Mouse (Mus musculus) liver, postnatal 0 days (tissue): ENCODE measurements around the gene Nkx2-5. TPM values are rescaled to one million over a fixed set of nuclear protein-coding genes. Genes with fewer than 3 reads are reported as not detected.

Experiments
- ATAC-seq: fragments of 200-750 bp; cut with Nextera tagmentation; 2 replicates; pipeline ENCODE4 v1.8.0; 2017; ENCODE audit warnings: mild to moderate bottlenecking, moderate library complexity
- DNase-seq: peaks from one replicate; pipeline ENCODE4 v3.0.0-alpha.2; 2016
- H3K27ac ChIP-seq: fragments of 300-500 bp; sonication (generic); 2 replicates; pipeline ENCODE4 v1.5.1; 2014; ENCODE audit warnings: antibody characterized with exemption, moderate library complexity, mild to moderate bottlenecking, low read depth
- H3K27me3 ChIP-seq: fragments of 300-500 bp; sonication (generic); 2 replicates; pipeline ENCODE4 v1.6.1; 2014; ENCODE audit warnings: low read length, control low read depth, mixed read lengths; ENCODE audit not compliant: insufficient read depth
- H3K36me3 ChIP-seq: fragments of 300-500 bp; sonication (generic); replicated peaks from 2 replicates; pipeline ENCODE4 v1.6.1; 2014; ENCODE audit warnings: mild to moderate bottlenecking, control low read depth, low read length, moderate library complexity, mixed read lengths; ENCODE audit not compliant: insufficient read depth
- H3K4me1 ChIP-seq: fragments of 300-500 bp; sonication (generic); 2 replicates; pipeline ENCODE4 v1.6.1; 2014; ENCODE audit warnings: antibody characterized with exemption, mild to moderate bottlenecking, control low read depth; ENCODE audit not compliant: insufficient read depth
- H3K4me2 ChIP-seq: fragments of 300-500 bp; sonication (generic); 2 replicates; pipeline ENCODE4 v1.6.1; 2014; ENCODE audit warnings: low read depth, mild to moderate bottlenecking, low read length, moderate library complexity, mixed read lengths
- H3K4me3 ChIP-seq: fragments of 300-500 bp; sonication (generic); 2 replicates; pipeline ENCODE4 v1.5.1; 2014; ENCODE audit warnings: low read depth, low read length
- H3K9ac ChIP-seq: fragments of 300-500 bp; sonication (generic); replicated peaks from 2 replicates; pipeline ENCODE4 v1.6.1; 2014; ENCODE audit warnings: mild to moderate bottlenecking, moderate library complexity
- H3K9me3 ChIP-seq: fragments of 300-500 bp; sonication (generic); 2 replicates; pipeline ENCODE4 v1.6.1; 2016; ENCODE audit warnings: mild to moderate bottlenecking, control low read depth, low read length, mixed read lengths
- CTCF ChIP-seq: sonication (generic); IDR thresholded peaks from 2 replicates; pipeline ENCODE4 v1.5.1; 2016; ENCODE audit warnings: antibody characterized with exemption, low read depth
- EP300 ChIP-seq: IDR thresholded peaks from 2 replicates; pipeline ENCODE4 v1.6.1; 2016; ENCODE audit warnings: antibody characterized with exemption, low read depth, mild to moderate bottlenecking
- WGBS: fragments of 180-500 bp; shearing (Covaris S2); extraction: QIAGEN DNeasy Blood & Tissue Kit; methylation state at CpG from one replicate; pipeline ENCODE4 v1.1.7; 2014; ENCODE audit not compliant: insufficient replicate concordance; 5-methylcytosine and 5-hydroxymethylcytosine counted together
- polyA plus RNA-seq: library from polyadenylated mRNA; unstranded; fragments of >200 nt; fragmentation: Nextera tagmentation; extraction: Ambion mirVana; gene quantifications from 2 replicates; pipeline ENCODE4 v1.2.1, GENCODE M21; 2015

Gene Nkx2-5
- polyA plus RNA-seq, 1 experiment from 2014 or later = not detected

GRCm38 (mm10) chr17:26860906-26861305 lies 16.1 kb upstream of the Nkx2-5 start:
- no peak overlapping the region for H3K4me3 ChIP-seq
- no peaks in the 10 kb centered on the region for H3K36me3 ChIP-seq
- no peak for DNase-seq
- H3K9ac ChIP-seq = no peak overlapping the region
- no peak for ATAC-seq
- H3K27ac ChIP-seq = no peak overlapping the region
- H3K9me3 ChIP-seq = no peaks in the 10 kb centered on the region
- H3K4me1 ChIP-seq = peaks cover 4% of the 10 kb centered on the region; the same call in 1 of the 2 replicates
- no peak overlapping the region for H3K4me2 ChIP-seq
- TF ChIP-seq EP300 (no peak), CTCF (no peak)
- 22% methylated on average over 4 of the region's 4 CpGs for WGBS
- H3K27me3 ChIP-seq = peaks cover 47% of the 10 kb centered on the region

GRCm38 (mm10) chr17:26852262-26852661 lies 7.5 kb upstream of the Nkx2-5 start:
- H3K4me2 ChIP-seq = no peak overlapping the region
- no peak overlapping the region for H3K9ac ChIP-seq
- ATAC-seq = no peak
- H3K36me3 ChIP-seq = no peaks in the 10 kb centered on the region
- H3K4me1 ChIP-seq = peaks cover 5% of the 10 kb centered on the region
- 18% methylated on average over 4 of the region's 4 CpGs for WGBS
- no peak for TF ChIP-seq EP300
- no peak for TF ChIP-seq CTCF
- peaks cover 79% of the 10 kb centered on the region for H3K27me3 ChIP-seq
- H3K9me3 ChIP-seq = no peaks in the 10 kb centered on the region
- H3K4me3 ChIP-seq = no peak overlapping the region
- DNase-seq = no peak
- no peak overlapping the region for H3K27ac ChIP-seq

GRCm38 (mm10) chr17:26851136-26851460 lies 6.3 kb upstream of the Nkx2-5 start:
- no peaks in the 10 kb centered on the region for H3K36me3 ChIP-seq
- H3K9ac ChIP-seq = no peak overlapping the region
- ATAC-seq (no peak), DNase-seq (no peak)
- peaks cover 78% of the 10 kb centered on the region for H3K27me3 ChIP-seq
- peaks cover 5% of the 10 kb centered on the region for H3K4me1 ChIP-seq
- 0 out of 2 replicates have a peak overlapping the region, but pooled peaks have one; percentile 38 for H3K4me3 ChIP-seq
- WGBS = 14% methylated on average over 8 of the region's 8 CpGs
- 0 out of 2 replicates have a peak overlapping the region, but pooled peaks have one; percentile 62 for H3K4me2 ChIP-seq
- H3K9me3 ChIP-seq = no peaks in the 10 kb centered on the region
- TF ChIP-seq EP300 (no peak), CTCF (no peak)
- H3K27ac ChIP-seq = no peak overlapping the region

GRCm38 (mm10) chr17:26850358-26851135 lies 5.7 kb upstream of the Nkx2-5 start:
- H3K9me3 ChIP-seq = no peaks in the 10 kb centered on the region
- H3K4me3 ChIP-seq = peak overlapping the region; percentile 38
- no peaks in the 10 kb centered on the region for H3K36me3 ChIP-seq
- no peak overlapping the region for H3K9ac ChIP-seq
- H3K4me2 ChIP-seq = peak overlapping the region; percentile 62
- H3K4me1 ChIP-seq = peaks cover 5% of the 10 kb centered on the region
- no peak overlapping the region for H3K27ac ChIP-seq
- DNase-seq = no peak
- no peak for ATAC-seq
- WGBS = 2% methylated on average over 48 of the region's 48 CpGs
- TF ChIP-seq EP300 (no peak), CTCF (no peak)
- peaks cover 78% of the 10 kb centered on the region for H3K27me3 ChIP-seq

GRCm38 (mm10) chr17:26849746-26850357 lies 5.0 kb upstream of the Nkx2-5 start:
- Histone ChIP-seq H3K4me1 (peaks cover 5% of the 10 kb centered on the region), H3K27ac (no peak overlapping the region), H3K27me3 (peaks cover 85% of the 10 kb centered on the region), H3K4me2 (peak overlapping the region; percentile 62), H3K4me3 (peak overlapping the region; percentile 38), H3K9me3 (no peaks in the 10 kb centered on the region), H3K9ac (no peak overlapping the region), H3K36me3 (no peaks in the 10 kb centered on the region)
- DNase-seq (no peak), ATAC-seq (no peak)
- 3% methylated on average over 44 of the region's 44 CpGs for WGBS
- TF ChIP-seq EP300 (no peak), CTCF (no peak)

GRCm38 (mm10) chr17:26849106-26849745 lies 4.4 kb upstream of the Nkx2-5 start:
- Histone ChIP-seq H3K9me3 (no peaks in the 10 kb centered on the region), H3K36me3 (no peaks in the 10 kb centered on the region), H3K4me1 (peaks cover 8% of the 10 kb centered on the region), H3K27ac (no peak overlapping the region), H3K4me3 (peak overlapping the region; percentile 38), H3K9ac (no peak overlapping the region), H3K4me2 (peak overlapping the region; percentile 62), H3K27me3 (peaks cover 88% of the 10 kb centered on the region)
- TF ChIP-seq CTCF = no peak
- 5% methylated on average over 19 of the region's 19 CpGs for WGBS
- DNase-seq (no peak), ATAC-seq (no peak)
